Mouse (Mus musculus) forebrain, embryonic 15.5 days (tissue): ENCODE data around the gene Vps13d. TPM values are rescaled to one million over a fixed set of nuclear protein-coding genes. Genes with fewer than 3 reads are reported as not detected.
A peak's percentile ranks its signal among the peaks of the same experiment; 100 is the strongest.

Experiments used
- ATAC-seq: fragments of 200-750 bp; cut with Nextera tagmentation; replicated peaks from 2 replicates; pipeline ENCODE4 v1.8.0; 2017; ENCODE audit warnings: mild to moderate bottlenecking, moderate TSS enrichment, moderate library complexity
- H3K27ac ChIP-seq: fragments of 300-500 bp; sonication (generic); replicated peaks from 2 replicates; pipeline ENCODE4 v1.5.1; 2015; ENCODE audit warnings: mild to moderate bottlenecking, inconsistent platforms
- H3K27me3 ChIP-seq: fragments of 300-500 bp; sonication (generic); 2 replicates; pipeline ENCODE4 v1.6.1; 2015; ENCODE audit warnings: inconsistent platforms
- H3K36me3 ChIP-seq: fragments of 300-500 bp; sonication (generic); 2 replicates; pipeline ENCODE4 v1.6.1; 2015; ENCODE audit warnings: mild to moderate bottlenecking, inconsistent platforms
- H3K4me1 ChIP-seq: fragments of 300-500 bp; sonication (generic); 2 replicates; pipeline ENCODE4 v1.6.1; 2015; ENCODE audit warnings: inconsistent platforms
- H3K4me2 ChIP-seq: fragments of 300-500 bp; sonication (generic); replicated peaks from 2 replicates; pipeline ENCODE4 v1.6.1; 2015; ENCODE audit warnings: mild to moderate bottlenecking, inconsistent platforms
- H3K4me3 ChIP-seq: fragments of 300-500 bp; sonication (generic); 2 replicates; pipeline ENCODE4 v1.5.1; 2015; ENCODE audit warnings: mild to moderate bottlenecking, inconsistent platforms
- H3K9ac ChIP-seq: fragments of 300-500 bp; sonication (generic); replicated peaks from 2 replicates; pipeline ENCODE4 v1.6.1; 2015; ENCODE audit warnings: mild to moderate bottlenecking, inconsistent platforms
- H3K9me3 ChIP-seq: fragments of 300-500 bp; sonication (generic); 2 replicates; pipeline ENCODE4 v1.6.1; 2016; ENCODE audit warnings: inconsistent platforms
- WGBS: fragments of 180-500 bp; shearing (Covaris S2); methylation state at CpG from one replicate; pipeline ENCODE4 v1.1.7; 2015; ENCODE audit warnings: mixed read lengths; 5-methylcytosine and 5-hydroxymethylcytosine counted together
- polyA plus RNA-seq: library from polyadenylated mRNA; unstranded; fragments of >200 nt; fragmentation: Nextera tagmentation; extraction: Ambion mirVana; gene quantifications from 2 replicates; pipeline ENCODE4 v1.2.1, GENCODE M21; 2015

Vps13d gene
- polyA plus RNA-seq, 1 experiment from 2014 or later = 9.4 TPM

- no peaks in the 10 kb centered on the region for H3K9me3 ChIP-seq
- no peaks in the 10 kb centered on the region for H3K36me3 ChIP-seq
- no peaks in the 10 kb centered on the region for H3K27me3 ChIP-seq
- no peak overlapping the region for H3K4me3 ChIP-seq
- H3K4me2 ChIP-seq = no peak overlapping the region
- H3K9ac ChIP-seq = no peak overlapping the region
- 0 out of 2 replicates have a peak, but pooled peaks cover 6% of the 10 kb centered on the region for H3K4me1 ChIP-seq
- no peak overlapping the region for H3K27ac ChIP-seq
- WGBS = 74% methylated on average over 6 of the region's 6 CpGs
- ATAC-seq = 0 out of 2 replicates have a peak, but pooled peaks have one; percentile 12
These were observed 14.4 kb upstream of the Vps13d start for GRCm38 (mm10) chr4:145209076-145209689.

DNA sequence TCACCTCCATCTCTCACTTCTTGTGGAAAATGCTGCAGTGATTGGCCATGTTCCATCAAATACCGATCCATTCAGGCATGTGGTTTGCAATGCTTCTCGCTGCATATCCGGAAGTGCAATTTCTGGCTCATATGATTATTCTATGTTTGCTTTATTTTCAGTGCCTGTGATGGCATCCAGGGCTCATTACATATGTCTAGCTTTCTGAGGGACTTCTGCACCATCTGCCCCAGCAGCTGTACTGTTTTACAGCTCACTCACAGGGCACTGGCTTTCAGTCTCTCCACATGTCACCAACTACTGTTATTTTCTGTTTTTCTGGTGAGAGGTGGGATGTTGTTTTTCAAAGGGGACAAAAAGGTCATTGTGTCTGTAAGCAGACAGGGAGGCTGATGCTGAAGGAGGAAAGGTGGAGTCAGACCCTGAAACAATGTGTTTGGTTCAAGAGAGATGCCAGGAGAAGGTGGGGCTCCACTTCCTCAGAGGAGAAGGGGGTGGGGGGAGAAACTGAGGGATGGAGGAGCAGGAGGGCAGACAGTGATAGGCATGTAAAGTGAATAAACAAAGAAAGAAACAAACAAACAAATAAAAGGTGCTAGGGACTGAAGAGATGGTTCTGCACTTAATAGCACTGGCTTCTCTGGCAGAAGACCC lies 13.0 kb upstream of the Vps13d start:
- H3K4me3 ChIP-seq = no peak overlapping the region

DNA sequence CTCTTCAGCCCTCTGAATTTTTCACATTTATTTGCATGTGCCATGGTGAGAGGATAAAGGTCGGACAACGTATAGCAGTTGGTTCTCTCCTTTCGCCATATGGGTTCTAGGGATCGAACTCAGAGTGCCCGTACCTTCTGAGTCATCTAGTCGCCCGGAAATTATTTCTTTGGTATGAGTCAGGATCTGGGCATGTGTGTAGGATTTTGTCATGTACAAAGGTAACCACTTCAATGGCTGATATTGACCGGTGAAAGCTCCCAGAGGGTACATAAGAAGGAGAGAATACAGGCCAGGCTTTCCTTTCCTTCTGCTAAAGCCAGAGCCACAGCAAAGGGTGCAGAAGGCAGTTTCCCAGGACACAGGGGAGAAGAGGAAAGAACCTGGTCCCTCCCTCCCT lies 10.0 kb upstream of the Vps13d start:
- WGBS = 89% methylated on average over 8 of the region's 8 CpGs
- Histone ChIP-seq H3K36me3 (no peaks in the 10 kb centered on the region), H3K4me3 (no peak overlapping the region), H3K27me3 (no peaks in the 10 kb centered on the region), H3K4me2 (no peak overlapping the region), H3K4me1 (0 out of 2 replicates have a peak, but pooled peaks cover 6% of the 10 kb centered on the region), H3K9ac (no peak overlapping the region), H3K9me3 (no peaks in the 10 kb centered on the region), H3K27ac (no peak overlapping the region)
- ATAC-seq = no peak

More for the DNA sequence above, 13.0 kb upstream of the Vps13d start:
- no peak overlapping the region for H3K9ac ChIP-seq
- H3K4me1 ChIP-seq = 0 out of 2 replicates have a peak, but pooled peaks cover 6% of the 10 kb centered on the region
- ATAC-seq = peak; percentile 83
- WGBS = 54% methylated on average over 3 of the region's 3 CpGs
- no peaks in the 10 kb centered on the region for H3K27me3 ChIP-seq
- H3K4me2 ChIP-seq = no peak overlapping the region
- H3K9me3 ChIP-seq = no peaks in the 10 kb centered on the region
- H3K27ac ChIP-seq = no peak overlapping the region
- H3K36me3 ChIP-seq = no peaks in the 10 kb centered on the region

GRCm38 (mm10) chr4:145203305-145203704 lies 8.5 kb upstream of the Vps13d start:
- no peak for ATAC-seq
- Histone ChIP-seq H3K9ac (no peak overlapping the region), H3K4me3 (no peak overlapping the region), H3K36me3 (no peaks in the 10 kb centered on the region), H3K9me3 (no peaks in the 10 kb centered on the region), H3K27ac (no peak overlapping the region), H3K4me1 (0 out of 2 replicates have a peak, but pooled peaks cover 6% of the 10 kb centered on the region), H3K27me3 (no peaks in the 10 kb centered on the region), H3K4me2 (no peak overlapping the region)
- WGBS = 73% methylated on average over 2 of the region's 2 CpGs

DNA sequence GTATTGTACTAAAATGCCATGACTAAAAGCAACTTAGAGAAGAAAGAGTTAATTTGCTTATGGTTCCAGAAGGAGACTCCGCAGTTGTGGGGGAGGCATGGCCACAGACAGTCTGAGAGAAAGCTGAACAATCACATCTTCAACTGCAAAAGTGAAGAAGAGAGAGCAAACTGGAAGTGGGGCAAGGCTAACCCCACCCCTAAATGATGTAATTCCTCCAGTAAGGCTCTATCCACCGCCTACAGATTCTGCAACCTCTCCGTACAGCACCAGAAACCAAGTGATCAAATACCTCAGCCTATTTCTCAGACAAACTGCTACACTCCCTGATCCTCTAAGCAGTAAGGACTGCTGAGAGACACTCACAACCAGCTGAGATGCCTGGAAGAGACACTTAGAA lies 6.6 kb upstream of the Vps13d start:
- WGBS = 78% methylated on average over 3 of the region's 3 CpGs
- H3K4me2 ChIP-seq = no peak overlapping the region
- H3K9me3 ChIP-seq = no peaks in the 10 kb centered on the region
- H3K36me3 ChIP-seq = no peaks in the 10 kb centered on the region
- no peak overlapping the region for H3K4me3 ChIP-seq
- no peaks in the 10 kb centered on the region for H3K27me3 ChIP-seq
- ATAC-seq = no peak
- H3K27ac ChIP-seq = no peak overlapping the region
- no peak overlapping the region for H3K9ac ChIP-seq
- H3K4me1 ChIP-seq = no peaks in the 10 kb centered on the region

- H3K9me3 ChIP-seq = no peaks in the 10 kb centered on the region
- no peak overlapping the region for H3K4me3 ChIP-seq
- no peak overlapping the region for H3K4me2 ChIP-seq
- no peak overlapping the region for H3K9ac ChIP-seq
- WGBS = 56% methylated on average over 11 of the region's 11 CpGs
- no peaks in the 10 kb centered on the region for H3K36me3 ChIP-seq
- no peaks in the 10 kb centered on the region for H3K27me3 ChIP-seq
- ATAC-seq = no peak
- 0 out of 2 replicates have a peak, but pooled peaks cover 1% of the 10 kb centered on the region for H3K4me1 ChIP-seq
- no peak overlapping the region for H3K27ac ChIP-seq
These were observed 5.3 kb upstream of the Vps13d start for GRCm38 (mm10) chr4:145199982-145200699.

GRCm38 (mm10) chr4:145196586-145196985 lies 1.8 kb upstream of the Vps13d start:
- 93% methylated on average over 4 of the region's 4 CpGs for WGBS
- no peak overlapping the region for H3K9ac ChIP-seq
- peaks cover 21% of the 10 kb centered on the region for H3K4me1 ChIP-seq
- H3K36me3 ChIP-seq = no peaks in the 10 kb centered on the region
- H3K4me2 ChIP-seq = no peak overlapping the region
- no peak overlapping the region for H3K4me3 ChIP-seq
- H3K27ac ChIP-seq = no peak overlapping the region
- ATAC-seq = no peak
- no peaks in the 10 kb centered on the region for H3K9me3 ChIP-seq
- H3K27me3 ChIP-seq = no peaks in the 10 kb centered on the region

GRCm38 (mm10) chr4:145195172-145195571 lies 367 bp upstream of the Vps13d start:
- H3K4me2 ChIP-seq = peak overlapping the region; percentile 27
- H3K4me1 ChIP-seq = peaks cover 21% of the 10 kb centered on the region
- ATAC-seq = no peak; the same call in 1 of the 2 replicates
- 22% methylated on average over 5 of the region's 5 CpGs for WGBS
- no peaks in the 10 kb centered on the region for H3K27me3 ChIP-seq
- no peak overlapping the region for H3K27ac ChIP-seq
- H3K4me3 ChIP-seq = peak overlapping the region; percentile 90
- H3K9me3 ChIP-seq = no peaks in the 10 kb centered on the region
- 0 out of 2 replicates have a peak, but pooled peaks cover 1% of the 10 kb centered on the region for H3K36me3 ChIP-seq
- 0 out of 2 replicates have a peak overlapping the region, but pooled peaks have one; percentile 89 for H3K9ac ChIP-seq

- ATAC-seq = peak; percentile 31
- 2% methylated on average over 10 of the region's 10 CpGs for whole genome bisulfite sequencing
- Histone ChIP-seq H3K9ac (peak overlapping the region; percentile 89), H3K4me2 (peak overlapping the region; percentile 85), H3K36me3 (0 out of 2 replicates have a peak, but pooled peaks cover 11% of the 10 kb centered on the region), H3K27ac (peak overlapping the region; percentile 71; the same call in 1 of the 2 replicates), H3K4me1 (peaks cover 21% of the 10 kb centered on the region), H3K27me3 (no peaks in the 10 kb centered on the region), H3K9me3 (no peaks in the 10 kb centered on the region), H3K4me3 (peak overlapping the region; percentile 90)
These were observed 754 bp downstream of the Vps13d start for GRCm38 (mm10) chr4:145193991-145194511.

GRCm38 (mm10) chr4:145193406-145193805 lies 1.4 kb downstream of the Vps13d start:
- Histone ChIP-seq H3K9me3 (no peaks in the 10 kb centered on the region), H3K27me3 (no peaks in the 10 kb centered on the region), H3K4me3 (peak overlapping the region; percentile 90), H3K4me1 (peaks cover 21% of the 10 kb centered on the region), H3K27ac (no peak overlapping the region), H3K4me2 (peak overlapping the region; percentile 85), H3K36me3 (peaks cover 15% of the 10 kb centered on the region; the same call in 1 of the 2 replicates), H3K9ac (peak overlapping the region; percentile 89; the same call in 1 of the 2 replicates)
- 62% methylated on average over 3 of the region's 3 CpGs for WGBS
- ATAC-seq = no peak

GRCm38 (mm10) chr4:145192686-145193085 lies 2.1 kb downstream of the Vps13d start:
- no peak overlapping the region for H3K4me3 ChIP-seq
- peaks cover 21% of the 10 kb centered on the region for H3K4me1 ChIP-seq
- no peak for ATAC-seq
- peaks cover 15% of the 10 kb centered on the region; the same call in 1 of the 2 replicates for H3K36me3 ChIP-seq
- H3K4me2 ChIP-seq = no peak overlapping the region
- no peaks in the 10 kb centered on the region for H3K27me3 ChIP-seq
- no peak overlapping the region for H3K27ac ChIP-seq
- no peaks in the 10 kb centered on the region for H3K9me3 ChIP-seq
- no peak overlapping the region for H3K9ac ChIP-seq

DNA sequence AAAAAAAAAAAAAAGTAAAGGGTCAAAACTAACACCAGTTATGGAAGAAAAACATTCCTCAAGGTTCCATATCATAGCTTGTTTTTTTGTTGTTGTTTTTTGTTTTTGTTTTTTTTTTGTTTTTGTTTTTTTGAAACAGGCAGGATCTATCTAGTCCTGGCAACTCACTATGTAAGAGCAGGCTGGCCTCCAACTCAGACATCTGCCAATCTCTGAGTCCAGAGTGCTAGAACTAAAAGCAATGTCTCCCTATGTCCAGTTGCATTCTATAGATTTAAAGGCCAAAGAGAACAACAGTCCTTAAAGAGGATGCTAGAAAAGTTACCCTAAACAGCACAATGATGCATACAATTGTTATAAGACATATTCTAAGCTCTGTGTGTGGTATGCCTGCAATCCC lies 6.2 kb downstream of the Vps13d start:
- Histone ChIP-seq H3K4me3 (no peak overlapping the region), H3K27ac (no peak overlapping the region), H3K36me3 (peaks cover 47% of the 10 kb centered on the region)

More for the DNA sequence above, 6.2 kb downstream of the Vps13d start:
- peaks cover 12% of the 10 kb centered on the region for H3K4me1 ChIP-seq
- H3K9ac ChIP-seq = no peak overlapping the region
- no peaks in the 10 kb centered on the region for H3K9me3 ChIP-seq
- ATAC-seq = no peak
- no peaks in the 10 kb centered on the region for H3K27me3 ChIP-seq
- no peak overlapping the region for H3K4me2 ChIP-seq
